Mouse (Mus musculus) lung, postnatal 0 days (tissue): Measurements from ENCODE around the gene Efnb2. TPM values are rescaled to one million over a fixed set of nuclear protein-coding genes. Genes with fewer than 3 reads are reported as not detected.

Source experiments
- ATAC-seq: fragments of 200-750 bp; cut with Nextera tagmentation; 2 replicates; pipeline ENCODE4 v1.8.0; 2017; ENCODE audit warnings: moderate library complexity
- DNase-seq: peaks from one replicate; pipeline ENCODE4 v3.0.0-alpha.2; 2016; ENCODE audit warnings: low spot score
- H3K27ac ChIP-seq: fragments of 300-500 bp; sonication (generic); 2 replicates; pipeline ENCODE4 v1.5.1; 2014; ENCODE audit warnings: antibody characterized with exemption, mild to moderate bottlenecking, low read length, mixed read lengths
- H3K27me3 ChIP-seq: fragments of 300-500 bp; sonication (generic); replicated peaks from 2 replicates; pipeline ENCODE4 v1.6.1; 2014; ENCODE audit warnings: low read length, mixed read lengths; ENCODE audit not compliant: insufficient read depth
- H3K36me3 ChIP-seq: fragments of 300-500 bp; sonication (generic); 2 replicates; pipeline ENCODE4 v1.6.1; 2014; ENCODE audit warnings: low read length, mixed read lengths; ENCODE audit not compliant: insufficient read depth
- H3K4me1 ChIP-seq: fragments of 300-500 bp; sonication (generic); 2 replicates; pipeline ENCODE4 v1.6.1; 2014; ENCODE audit warnings: antibody characterized with exemption, low read depth, low read length, mixed read lengths; ENCODE audit not compliant: insufficient read depth
- H3K4me2 ChIP-seq: fragments of 300-500 bp; sonication (generic); replicated peaks from 2 replicates; pipeline ENCODE4 v1.6.1; 2014; ENCODE audit warnings: low read depth, mild to moderate bottlenecking, low read length, moderate library complexity, mixed read lengths
- H3K4me3 ChIP-seq: fragments of 300-500 bp; sonication (generic); 2 replicates; pipeline ENCODE4 v1.5.1; 2014; ENCODE audit warnings: low read depth, low read length
- H3K9ac ChIP-seq: fragments of 300-500 bp; sonication (generic); replicated peaks from 2 replicates; pipeline ENCODE4 v1.6.1; 2014; ENCODE audit warnings: low read depth, mild to moderate bottlenecking
- H3K9me3 ChIP-seq: fragments of 300-500 bp; sonication (generic); 2 replicates; pipeline ENCODE4 v1.6.1; 2016; ENCODE audit warnings: low read length, mixed read lengths
- CTCF ChIP-seq: IDR thresholded peaks from 2 replicates; pipeline ENCODE4 v1.5.1; 2016; ENCODE audit warnings: antibody characterized with exemption, mild to moderate bottlenecking
- EP300 ChIP-seq: IDR thresholded peaks from 2 replicates; pipeline ENCODE4 v1.6.1; 2016; ENCODE audit warnings: antibody characterized with exemption, mild to moderate bottlenecking, control low read depth
- WGBS: fragments of 180-500 bp; shearing (Covaris S2); extraction: QIAGEN DNeasy Blood & Tissue Kit; methylation state at CpG from one replicate; pipeline ENCODE4 v1.1.7; 2014; 5-methylcytosine and 5-hydroxymethylcytosine counted together
- polyA plus RNA-seq: library from polyadenylated mRNA; unstranded; fragments of >200 nt; fragmentation: Nextera tagmentation; extraction: Ambion mirVana; gene quantifications from 2 replicates; pipeline ENCODE4 v1.2.1, GENCODE M21; 2015

Efnb2 gene
- polyA plus RNA-seq, 1 experiment from 2014 or later: 26.7 TPM

- peaks cover 7% of the 10 kb centered on the region; the same call in 1 of the 2 replicates for H3K4me1 ChIP-seq
- H3K36me3 ChIP-seq: peaks cover 21% of the 10 kb centered on the region; the same call in 1 of the 2 replicates
- TF ChIP-seq EP300: no peak
- TF ChIP-seq CTCF: no peak
- no peak overlapping the region for H3K4me2 ChIP-seq
- no peak overlapping the region for H3K9ac ChIP-seq
- ATAC-seq (no peak), DNase-seq (no peak)
- H3K4me3 ChIP-seq: no peak overlapping the region
- no peaks in the 10 kb centered on the region for H3K9me3 ChIP-seq
- 90% methylated on average over 12 of the region's 12 CpGs for WGBS
- no peaks in the 10 kb centered on the region for H3K27me3 ChIP-seq
- H3K27ac ChIP-seq: no peak overlapping the region
Observed at GRCm38 (mm10) chr8:8622031-8622430, 39.0 kb downstream of the Efnb2 start.

GRCm38 (mm10) chr8:8621236-8621917 lies 39.7 kb downstream of the Efnb2 start:
- Histone ChIP-seq H3K4me2 (no peak overlapping the region), H3K27me3 (no peaks in the 10 kb centered on the region), H3K9ac (no peak overlapping the region), H3K27ac (no peak overlapping the region), H3K36me3 (peaks cover 21% of the 10 kb centered on the region; the same call in 1 of the 2 replicates), H3K9me3 (no peaks in the 10 kb centered on the region), H3K4me1 (peaks cover 7% of the 10 kb centered on the region; the same call in 1 of the 2 replicates), H3K4me3 (no peak overlapping the region)
- DNase-seq (no peak), ATAC-seq (no peak)
- TF ChIP-seq CTCF (no peak), EP300 (no peak)
- 73% methylated on average over 16 of the region's 16 CpGs for WGBS

GRCm38 (mm10) chr8:8620536-8620935 lies 40.5 kb downstream of the Efnb2 start:
- no peak for ATAC-seq
- DNase-seq: no peak
- Histone ChIP-seq H3K4me1 (peaks cover 7% of the 10 kb centered on the region; the same call in 1 of the 2 replicates), H3K9ac (no peak overlapping the region), H3K27ac (no peak overlapping the region), H3K4me2 (no peak overlapping the region), H3K9me3 (no peaks in the 10 kb centered on the region), H3K4me3 (no peak overlapping the region), H3K36me3 (peaks cover 21% of the 10 kb centered on the region; the same call in 1 of the 2 replicates), H3K27me3 (no peaks in the 10 kb centered on the region)
- no peak for TF ChIP-seq EP300
- no peak for TF ChIP-seq CTCF
- WGBS: 86% methylated on average over 21 of the region's 21 CpGs

GRCm38 (mm10) chr8:8619221-8620194 lies 41.5 kb downstream of the Efnb2 start:
- Histone ChIP-seq H3K9ac (no peak overlapping the region), H3K4me1 (peaks cover 6% of the 10 kb centered on the region; the same call in 1 of the 2 replicates), H3K4me2 (no peak overlapping the region), H3K27ac (no peak overlapping the region), H3K27me3 (no peaks in the 10 kb centered on the region), H3K9me3 (no peaks in the 10 kb centered on the region), H3K4me3 (no peak overlapping the region), H3K36me3 (peaks cover 21% of the 10 kb centered on the region; the same call in 1 of the 2 replicates)
- 58% methylated on average over 19 of the region's 19 CpGs for WGBS
- 0 out of 2 replicates have a peak, but pooled peaks have one; percentile 22 for ATAC-seq
- no peak for DNase-seq
- no peak for TF ChIP-seq CTCF
- no peak for TF ChIP-seq EP300

- H3K9me3 ChIP-seq: no peaks in the 10 kb centered on the region
- 38% methylated on average over 1 of the region's 1 CpGs for WGBS
- no peak for ATAC-seq
- H3K4me1 ChIP-seq: no peaks in the 10 kb centered on the region
- H3K4me2 ChIP-seq: no peak overlapping the region
- no peaks in the 10 kb centered on the region for H3K27me3 ChIP-seq
- H3K9ac ChIP-seq: no peak overlapping the region
- TF ChIP-seq EP300 (no peak), CTCF (no peak)
- no peak overlapping the region for H3K4me3 ChIP-seq
- H3K36me3 ChIP-seq: peaks cover 2% of the 10 kb centered on the region; the same call in 1 of the 2 replicates
- no peak overlapping the region for H3K27ac ChIP-seq
- no peak for DNase-seq
Observed at GRCm38 (mm10) chr8:8613844-8614243, 47.2 kb downstream of the Efnb2 start.

GRCm38 (mm10) chr8:8611928-8612327 lies 49.1 kb downstream of the Efnb2 start:
- Histone ChIP-seq H3K4me1 (no peaks in the 10 kb centered on the region), H3K4me2 (no peak overlapping the region), H3K9ac (no peak overlapping the region), H3K36me3 (no peaks in the 10 kb centered on the region), H3K27me3 (no peaks in the 10 kb centered on the region), H3K9me3 (no peaks in the 10 kb centered on the region), H3K27ac (no peak overlapping the region), H3K4me3 (no peak overlapping the region)
- TF ChIP-seq EP300 (no peak), CTCF (no peak)
- WGBS: 80% methylated on average over 4 of the region's 4 CpGs
- DNase-seq (no peak), ATAC-seq (no peak)
